Mouse (Mus musculus) CH12.LX (cell line): ENCODE data around the gene Esr1. TPM values are rescaled to one million over a fixed set of nuclear protein-coding genes. Genes with fewer than 3 reads are reported as not detected.

Experiments
- DNase-seq: peaks from one replicate; pipeline ENCODE4 v3.0.0-alpha.2; 2013; ENCODE audit errors: extremely low read depth
- H3K27ac ChIP-seq: 2 replicates; pipeline ENCODE4 v1.5.1; 2012; ENCODE audit warnings: low read depth, mild to moderate bottlenecking, control low read depth, moderate library complexity; ENCODE audit not compliant: insufficient read depth
- H3K27me3 ChIP-seq: replicated peaks from 2 replicates; pipeline ENCODE3; 2012; ENCODE audit warnings: inconsistent platforms
- H3K36me3 ChIP-seq, 2 experiments: replicated peaks in 1 of 2; 2 replicates each; pipeline versions ENCODE3 to v1.6.1; 2012; ENCODE audit warnings: inconsistent platforms in 1 of 2, low read length in 1 of 2, mild to moderate bottlenecking in 1 of 2, mixed read lengths in 1 of 2, moderate library complexity in 1 of 2; ENCODE audit not compliant: control insufficient read depth in 1 of 2, insufficient read depth in 1 of 2
- H3K4me1 ChIP-seq, 2 experiments: 2 replicates each; pipeline ENCODE4 v1.6.1; 2012; ENCODE audit warnings: inconsistent platforms in 1 of 2, moderate library complexity in 1 of 2; ENCODE audit not compliant: insufficient read depth in 2 of 2, control insufficient read depth in 1 of 2
- H3K4me2 ChIP-seq: 2 replicates; pipeline ENCODE4 v1.6.1; 2012; ENCODE audit warnings: low read depth, mild to moderate bottlenecking, control low read depth; ENCODE audit not compliant: poor library complexity, insufficient read depth, severe bottlenecking
- H3K4me3 ChIP-seq, 3 experiments: fragments of 150-350 bp in 1 of 3; sonication (generic) in 1 of 3; replicated peaks in 1 of 3; 2 replicates each; pipeline versions ENCODE3 to v1.5.1; 2011 to 2012; ENCODE audit warnings: low read depth in 2 of 3, low read length in 2 of 3, mild to moderate bottlenecking in 2 of 3, moderate library complexity in 2 of 3, control low read depth in 1 of 3, improper control_type of control experiment in 1 of 3, inconsistent platforms in 1 of 3, mixed read lengths in 1 of 3; ENCODE audit not compliant: poor library complexity in 1 of 3
- H3K79me2 ChIP-seq: replicated peaks from 2 replicates; pipeline ENCODE4 v1.6.1; 2012; ENCODE audit warnings: mild to moderate bottlenecking, moderate library complexity; ENCODE audit not compliant: control insufficient read depth, poor library complexity, insufficient read depth, severe bottlenecking; ENCODE audit errors: extremely low read depth
- H3K9ac ChIP-seq: 2 replicates; pipeline ENCODE4 v1.6.1; 2012; ENCODE audit warnings: low read depth, mild to moderate bottlenecking, control low read depth, moderate library complexity; ENCODE audit not compliant: insufficient read depth
- H3K9me3 ChIP-seq: replicated peaks from 2 replicates; pipeline ENCODE3; 2012; ENCODE audit warnings: low read length, inconsistent platforms, mixed read lengths
- BHLHE40 ChIP-seq: IDR thresholded peaks from 2 replicates; pipeline ENCODE4 v1.6.1; 2011; ENCODE audit warnings: mild to moderate bottlenecking, low read depth, low read length, improper control_type of control experiment
- CHD1 ChIP-seq: IDR thresholded peaks from 2 replicates; pipeline ENCODE4 v1.6.1; 2012; ENCODE audit warnings: low read depth, low read length, improper control_type of control experiment, inconsistent platforms
- ELF1 ChIP-seq: IDR thresholded peaks from 2 replicates; pipeline ENCODE4 v1.6.1; 2014; ENCODE audit warnings: low read depth, mild to moderate bottlenecking, inconsistent platforms, low read length, improper control_type of control experiment
- EP300 ChIP-seq: IDR thresholded peaks from 2 replicates; pipeline ENCODE4 v1.6.1; 2011; ENCODE audit warnings: low read length, improper control_type of control experiment
- ETS1 ChIP-seq: conservative IDR thresholded peaks from 2 replicates; pipeline ENCODE4 v1.6.1; 2012; ENCODE audit warnings: low read depth, mild to moderate bottlenecking, inconsistent platforms, low read length, improper control_type of control experiment, moderate library complexity
- GABPA ChIP-seq: IDR thresholded peaks from 2 replicates; pipeline ENCODE4 v1.6.1; 2012; ENCODE audit warnings: low read depth, low read length, improper control_type of control experiment, inconsistent platforms; ENCODE audit not compliant: insufficient replicate concordance
- HCFC1 ChIP-seq: IDR thresholded peaks from 2 replicates; pipeline ENCODE4 v1.6.1; 2012; ENCODE audit warnings: low read depth, mild to moderate bottlenecking, inconsistent platforms, low read length, improper control_type of control experiment
- IRF4 ChIP-seq: IDR thresholded peaks from 2 replicates; pipeline ENCODE4 v1.6.1; 2014; ENCODE audit warnings: low read depth, mild to moderate bottlenecking, inconsistent platforms, low read length, improper control_type of control experiment
- KAT2A ChIP-seq: IDR thresholded peaks from 2 replicates; pipeline ENCODE4 v1.6.1; 2012; ENCODE audit warnings: low read length, improper control_type of control experiment, inconsistent platforms; ENCODE audit not compliant: insufficient replicate concordance
- MAFK ChIP-seq: IDR thresholded peaks from 2 replicates; pipeline ENCODE4 v1.6.1; 2011; ENCODE audit warnings: low read length, improper control_type of control experiment; ENCODE audit not compliant: insufficient replicate concordance
- MAX ChIP-seq: IDR thresholded peaks from 2 replicates; pipeline ENCODE4 v1.6.1; 2011; ENCODE audit warnings: low read length, improper control_type of control experiment
- MAZ ChIP-seq: IDR thresholded peaks from 2 replicates; pipeline ENCODE4 v1.6.1; 2012; ENCODE audit warnings: low read depth, mild to moderate bottlenecking, inconsistent platforms, low read length, improper control_type of control experiment, moderate library complexity
- MEF2A ChIP-seq: IDR thresholded peaks from 2 replicates; pipeline ENCODE4 v1.6.1; 2014; ENCODE audit warnings: low read depth, mild to moderate bottlenecking, inconsistent platforms, low read length, improper control_type of control experiment, borderline replicate concordance
- MYC ChIP-seq: IDR thresholded peaks from 2 replicates; pipeline ENCODE4 v1.6.1; 2011; ENCODE audit warnings: low read depth, mild to moderate bottlenecking, improper control_type of control experiment, low read length
- NELFE ChIP-seq: IDR thresholded peaks from 2 replicates; pipeline ENCODE4 v1.6.1; 2011; ENCODE audit warnings: low read depth, low read length, improper control_type of control experiment
- NRF1 ChIP-seq: IDR thresholded peaks from 2 replicates; pipeline ENCODE4 v1.6.1; 2014; ENCODE audit warnings: low read depth, mild to moderate bottlenecking, inconsistent platforms, low read length, improper control_type of control experiment, moderate library complexity
- PAX5 ChIP-seq: IDR thresholded peaks from 2 replicates; pipeline ENCODE4 v1.6.1; 2012; ENCODE audit warnings: low read length, inconsistent platforms, mixed read lengths
- POLR2A ChIP-seq: IDR thresholded peaks from 2 replicates; pipeline ENCODE4 v1.6.1; 2011; ENCODE audit warnings: low read depth, mild to moderate bottlenecking, improper control_type of control experiment, low read length
- POLR2AphosphoS2 ChIP-seq: IDR thresholded peaks from 2 replicates; pipeline ENCODE4 v1.6.1; 2011; ENCODE audit warnings: low read depth, low read length, improper control_type of control experiment
- RAD21 ChIP-seq: IDR thresholded peaks from 2 replicates; pipeline ENCODE4 v1.6.1; 2011; ENCODE audit warnings: low read depth, mild to moderate bottlenecking, low read length, improper control_type of control experiment, moderate library complexity
- RCOR1 ChIP-seq: conservative IDR thresholded peaks from 2 replicates; pipeline ENCODE4 v1.6.1; 2012; ENCODE audit warnings: low read depth, mild to moderate bottlenecking, inconsistent platforms, low read length, improper control_type of control experiment
- SIN3A ChIP-seq: IDR thresholded peaks from 2 replicates; pipeline ENCODE4 v1.6.1; 2012; ENCODE audit warnings: low read length, improper control_type of control experiment, inconsistent platforms
- TBP ChIP-seq: conservative IDR thresholded peaks from 2 replicates; pipeline ENCODE4 v1.6.1; 2011; ENCODE audit warnings: low read depth, low read length, improper control_type of control experiment
- UBTF ChIP-seq: IDR thresholded peaks from 2 replicates; pipeline ENCODE4 v1.6.1; 2012; ENCODE audit warnings: low read depth, mild to moderate bottlenecking, inconsistent platforms, low read length, improper control_type of control experiment, moderate library complexity
- USF2 ChIP-seq: conservative IDR thresholded peaks from 2 replicates; pipeline ENCODE4 v1.6.1; 2011; ENCODE audit warnings: low read depth, low read length, improper control_type of control experiment
- ZC3H11A ChIP-seq: IDR thresholded peaks from 2 replicates; pipeline ENCODE4 v1.6.1; 2012; ENCODE audit warnings: low read depth, mild to moderate bottlenecking, inconsistent platforms, low read length, improper control_type of control experiment
- ZKSCAN1 ChIP-seq: IDR thresholded peaks from 2 replicates; pipeline ENCODE4 v1.6.1; 2012; ENCODE audit warnings: low read depth, inconsistent platforms, low read length, improper control_type of control experiment, borderline replicate concordance
- ZMIZ1 ChIP-seq: IDR thresholded peaks from 2 replicates; pipeline ENCODE4 v1.6.1; 2012; ENCODE audit warnings: low read depth, mild to moderate bottlenecking, inconsistent platforms, low read length, improper control_type of control experiment
- ZNF384 ChIP-seq: IDR thresholded peaks from 2 replicates; pipeline ENCODE4 v1.6.1; 2012; ENCODE audit warnings: low read depth, low read length, improper control_type of control experiment, inconsistent platforms
- dilution Hi-C: fragments of 300-500 bp; cut with MboI; formaldehyde crosslinking; loops from 2 replicates; pipeline ENCODE4 v1.14.3; 2020; ENCODE audit warnings: low sequenced_read_pairs; ENCODE audit not compliant: extremely low pct_unique_long_range_greater_than_20kb, extremely low pct_ligation_motif_present
- in situ Hi-C: fragments of 300-500 bp; cut with MboI; formaldehyde crosslinking; loops from 3 replicates; pipeline ENCODE4 v1.14.3; 2019; ENCODE audit warnings: low sequenced_read_pairs, low pct_ligation_motif_present, low pct_unique_long_range_greater_than_20kb, mixed read lengths
- polyA plus RNA-seq: library from polyadenylated mRNA; unstranded; fragments of >175 nt; gene quantifications from 2 replicates; pipeline ENCODE4 v1.2.1, GENCODE M21; 2012; ENCODE audit warnings: low read depth; ENCODE audit not compliant: insufficient read length
- total RNA-seq, 2 experiments: library from RNA; depleted of rRNA; stranded (reverse); fragments of 300-350 nt in 1 of 2; fragments of >200 nt in 1 of 2; gene quantifications; 2 replicates each; pipeline ENCODE4 v1.2.3; 2012 to 2014

Gene Esr1
- total and polyA plus RNA-seq, 3 experiments: 0.63 to 1.0 (median 0.64) TPM

GRCm38 (mm10) chr10:4610234-4610633, 1.2 kb upstream of the Esr1 start:
- no peak overlapping the region for H3K9ac ChIP-seq
- no peaks in the 10 kb centered on the region for H3K79me2 ChIP-seq
- no peak for TF ChIP-seq CHD1
- TF ChIP-seq NRF1: no peak
- TF ChIP-seq ZMIZ1: no peak
- no peak for TF ChIP-seq ZKSCAN1
- no peak for TF ChIP-seq USF2
- no peak for TF ChIP-seq SIN3A
- TF ChIP-seq MEF2A: no peak
- no peak for TF ChIP-seq POLR2AphosphoS2
- TF ChIP-seq RCOR1: no peak
- no peak for TF ChIP-seq KAT2A
- no peak for TF ChIP-seq MAFK
- TF ChIP-seq PAX5: no peak
- TF ChIP-seq GABPA: no peak
- TF ChIP-seq HCFC1: no peak
- TF ChIP-seq TBP: no peak
- no peak for TF ChIP-seq ETS1
- no peak for TF ChIP-seq ZNF384
- TF ChIP-seq MAZ: no peak
- TF ChIP-seq, all 38 proteins: peak for 0
- Histone ChIP-seq H3K4me2 (no peak overlapping the region), H3K36me3 (no peaks in the 10 kb centered on the region), H3K9me3 (peaks cover 5% of the 10 kb centered on the region), H3K4me1 (peaks cover 0 to 11% of the 10 kb centered on the region in 2 experiments; a peak in 2 of 4 replicates), H3K27me3 (no peaks in the 10 kb centered on the region), H3K27ac (no peak overlapping the region), H3K4me3 (no peak overlapping the region)
- dilution Hi-C loops (no loop called here), in situ Hi-C loops (loop anchor here (25.0 kb wide), 1 partner anchor 552 kb away; no protein-coding TSS in a partner anchor)
- DNase-seq: no peak

- H3K36me3 ChIP-seq: no peaks in the 10 kb centered on the region
- dilution Hi-C loops (no loop called here), in situ Hi-C loops (loop anchor here (25.0 kb wide), 1 partner anchor 550 kb away; no protein-coding TSS in a partner anchor)
- H3K4me1 ChIP-seq: peaks cover 0 to 11% of the 10 kb centered on the region in 2 experiments; a peak in 2 of 4 replicates
- H3K4me3 ChIP-seq: peak overlapping the region; percentile 61 to 66 (median 64)
- no peaks in the 10 kb centered on the region for H3K27me3 ChIP-seq
- H3K4me2 ChIP-seq: peak overlapping the region; percentile 99
- peak overlapping the region; percentile 45 for H3K9ac ChIP-seq
- peak; percentile 59 for DNase-seq
- H3K79me2 ChIP-seq: no peaks in the 10 kb centered on the region
- H3K9me3 ChIP-seq: no peaks in the 10 kb centered on the region
- no peak overlapping the region for H3K27ac ChIP-seq
- TF ChIP-seq POLR2A: no peak
- TF ChIP-seq MEF2A: peak; percentile 66; the same call in 1 of the 2 replicates
- TF ChIP-seq MYC: peak; percentile 35; the same call in 1 of the 2 replicates
- no peak for TF ChIP-seq ZKSCAN1
- TF ChIP-seq SIN3A: peak; percentile 37; the same call in 1 of the 2 replicates
- TF ChIP-seq RAD21: no peak
- peak; percentile 31; the same call in 1 of the 2 replicates for TF ChIP-seq MAX
- TF ChIP-seq IRF4: peak; percentile 76
- TF ChIP-seq ZC3H11A: no peak
- TF ChIP-seq UBTF: no peak
- peak; percentile 38; the same call in 1 of the 2 replicates for TF ChIP-seq CHD1
- TF ChIP-seq BHLHE40: peak; percentile 60
- TF ChIP-seq ETS1: peak; percentile 53
- TF ChIP-seq MAFK: 0 out of 2 replicates have a peak, but pooled peaks have one; percentile 29
- peak; percentile 80 for TF ChIP-seq EP300
- TF ChIP-seq ZNF384: peak; percentile 89
- no peak for TF ChIP-seq USF2
- TF ChIP-seq POLR2AphosphoS2: no peak
- no peak for TF ChIP-seq ELF1
- peak; percentile 35; the same call in 1 of the 2 replicates for TF ChIP-seq NELFE
- no peak for TF ChIP-seq KAT2A
Observed at GRCm38 (mm10) chr10:4612313-4613036, 1.1 kb downstream of the Esr1 start.
